Mouse (Mus musculus): Measurements from ENCODE around the gene Vwce. TPM values are rescaled to one million over a fixed set of nuclear protein-coding genes. Genes with fewer than 3 reads are reported as not detected.
A peak's percentile ranks its signal among the peaks of the same experiment; 100 is the strongest.

Vwce gene
- polyA plus RNA-seq, 1 experiment from 2014 or later, result 1.7 TPM

GRCm38 (mm10) chr19:10648156-10648555 lies 14.1 kb downstream of the Vwce start:
- Histone ChIP-seq H3K27me3 (replicated peaks) (no peaks in the 10 kb centered on the region), H3K4me2 (no peak overlapping the region), H3K9ac (replicated peaks) (no peak overlapping the region), H3K27ac (replicated peaks) (no peak overlapping the region), H3K4me1 (no peaks in the 10 kb centered on the region), H3K4me3 (replicated peaks) (no peak overlapping the region), H3K36me3 (no peaks in the 10 kb centered on the region), H3K9me3 (replicated peaks) (no peaks in the 10 kb centered on the region)
- WGBS, result 81% methylated on average over 8 of the region's 8 CpGs
- ATAC-seq (ENCODE audit: low FRiP score), result no peak

GRCm38 (mm10) chr19:10656058-10656457 lies 22.0 kb downstream of the Vwce start:
- WGBS, result 38% methylated on average over 3 of the region's 3 CpGs
- no peak for ATAC-seq (ENCODE audit: low FRiP score)

GRCm38 (mm10) chr19:10657742-10658141 lies 23.7 kb downstream of the Vwce start:
- Histone ChIP-seq H3K9ac (replicated peaks) (no peak overlapping the region), H3K36me3 (no peaks in the 10 kb centered on the region), H3K9me3 (replicated peaks) (no peaks in the 10 kb centered on the region), H3K27me3 (replicated peaks) (no peaks in the 10 kb centered on the region), H3K4me2 (no peak overlapping the region), H3K4me1 (no peaks in the 10 kb centered on the region), H3K27ac (replicated peaks) (no peak overlapping the region), H3K4me3 (replicated peaks) (no peak overlapping the region)
- 86% methylated on average over 5 of the region's 5 CpGs for WGBS
- ATAC-seq (ENCODE audit: low FRiP score), result no peak

More at GRCm38 (mm10) chr19:10656058-10656457, 22.0 kb downstream of the Vwce start:
- H3K4me2 ChIP-seq, result no peak overlapping the region
- H3K4me3 ChIP-seq (replicated peaks), result no peak overlapping the region
- no peaks in the 10 kb centered on the region for H3K36me3 ChIP-seq
- no peaks in the 10 kb centered on the region for H3K27me3 ChIP-seq (replicated peaks)
- H3K27ac ChIP-seq (replicated peaks), result no peak overlapping the region
- H3K4me1 ChIP-seq, result no peaks in the 10 kb centered on the region
- no peak overlapping the region for H3K9ac ChIP-seq (replicated peaks)
- no peaks in the 10 kb centered on the region for H3K9me3 ChIP-seq (replicated peaks)

- Histone ChIP-seq H3K27ac (replicated peaks) (no peak overlapping the region), H3K9ac (replicated peaks) (no peak overlapping the region), H3K27me3 (replicated peaks) (no peaks in the 10 kb centered on the region), H3K4me3 (replicated peaks) (no peak overlapping the region), H3K4me1 (no peaks in the 10 kb centered on the region), H3K4me2 (no peak overlapping the region), H3K36me3 (no peaks in the 10 kb centered on the region), H3K9me3 (replicated peaks) (no peaks in the 10 kb centered on the region)
- 91% methylated on average over 2 of the region's 2 CpGs for WGBS
- ATAC-seq (ENCODE audit: low FRiP score), result no peak
Observed at GRCm38 (mm10) chr19:10658406-10658805, 24.4 kb downstream of the Vwce start.

GRCm38 (mm10) chr19:10661373-10661772 lies 27.4 kb downstream of the Vwce start:
- Histone ChIP-seq H3K9ac (replicated peaks) (no peak overlapping the region), H3K36me3 (no peaks in the 10 kb centered on the region), H3K4me2 (no peak overlapping the region), H3K27me3 (replicated peaks) (no peaks in the 10 kb centered on the region), H3K27ac (replicated peaks) (no peak overlapping the region), H3K9me3 (replicated peaks) (no peaks in the 10 kb centered on the region), H3K4me3 (replicated peaks) (no peak overlapping the region), H3K4me1 (no peaks in the 10 kb centered on the region)
- 81% methylated on average over 5 of the region's 5 CpGs for WGBS
- ATAC-seq (ENCODE audit: low FRiP score), result no peak

- Histone ChIP-seq H3K4me1 (no peaks in the 10 kb centered on the region), H3K4me3 (replicated peaks) (no peak overlapping the region), H3K27ac (replicated peaks) (no peak overlapping the region), H3K9me3 (replicated peaks) (no peaks in the 10 kb centered on the region), H3K4me2 (no peak overlapping the region), H3K9ac (replicated peaks) (no peak overlapping the region), H3K36me3 (no peaks in the 10 kb centered on the region), H3K27me3 (replicated peaks) (no peaks in the 10 kb centered on the region)
- WGBS, result 85% methylated on average over 2 of the region's 2 CpGs
- ATAC-seq (ENCODE audit: low FRiP score), result no peak
Observed at GRCm38 (mm10) chr19:10661919-10662318, 27.9 kb downstream of the Vwce start.

- no peak for ATAC-seq (ENCODE audit: low FRiP score)
- no peaks in the 10 kb centered on the region for H3K36me3 ChIP-seq
- H3K9me3 ChIP-seq (replicated peaks), result no peaks in the 10 kb centered on the region
- no peaks in the 10 kb centered on the region for H3K4me1 ChIP-seq
- H3K9ac ChIP-seq (replicated peaks), result no peak overlapping the region
- no peak overlapping the region for H3K27ac ChIP-seq (replicated peaks)
- H3K4me3 ChIP-seq (replicated peaks), result no peak overlapping the region
- no peaks in the 10 kb centered on the region for H3K27me3 ChIP-seq (replicated peaks)
- H3K4me2 ChIP-seq, result no peak overlapping the region
- 80% methylated on average over 3 of the region's 3 CpGs for WGBS
Observed at GRCm38 (mm10) chr19:10662665-10663064, 28.7 kb downstream of the Vwce start.

GRCm38 (mm10) chr19:10665093-10665492 lies 31.1 kb downstream of the Vwce start:
- Histone ChIP-seq H3K4me2 (no peak overlapping the region), H3K27me3 (replicated peaks) (no peaks in the 10 kb centered on the region), H3K4me3 (replicated peaks) (no peak overlapping the region), H3K27ac (replicated peaks) (no peak overlapping the region), H3K9me3 (replicated peaks) (no peaks in the 10 kb centered on the region), H3K4me1 (no peaks in the 10 kb centered on the region), H3K36me3 (no peaks in the 10 kb centered on the region), H3K9ac (replicated peaks) (no peak overlapping the region)
- WGBS, result 69% methylated on average over 3 of the region's 3 CpGs
- peak; percentile 16; the same call in 1 of the 2 replicates for ATAC-seq (ENCODE audit: low FRiP score)

- Histone ChIP-seq H3K4me3 (replicated peaks) (no peak overlapping the region), H3K36me3 (no peaks in the 10 kb centered on the region), H3K27ac (replicated peaks) (no peak overlapping the region), H3K9ac (replicated peaks) (no peak overlapping the region), H3K4me1 (no peaks in the 10 kb centered on the region), H3K27me3 (replicated peaks) (no peaks in the 10 kb centered on the region), H3K4me2 (no peak overlapping the region), H3K9me3 (replicated peaks) (no peaks in the 10 kb centered on the region)
- peak; percentile 77 for ATAC-seq (ENCODE audit: low FRiP score)
- WGBS, result 12% methylated on average over 2 of the region's 2 CpGs
Observed at GRCm38 (mm10) chr19:10665499-10665898, 31.5 kb downstream of the Vwce start.

- Histone ChIP-seq H3K27me3 (replicated peaks) (no peaks in the 10 kb centered on the region), H3K4me2 (no peak overlapping the region), H3K36me3 (no peaks in the 10 kb centered on the region), H3K4me3 (replicated peaks) (no peak overlapping the region), H3K4me1 (no peaks in the 10 kb centered on the region), H3K9me3 (replicated peaks) (no peaks in the 10 kb centered on the region), H3K27ac (replicated peaks) (no peak overlapping the region), H3K9ac (replicated peaks) (no peak overlapping the region)
- ATAC-seq (ENCODE audit: low FRiP score), result no peak
- 93% methylated on average over 4 of the region's 4 CpGs for WGBS
Observed at GRCm38 (mm10) chr19:10671319-10671718, 37.3 kb downstream of the Vwce start.

- Histone ChIP-seq H3K27me3 (replicated peaks) (no peaks in the 10 kb centered on the region), H3K4me3 (replicated peaks) (no peak overlapping the region), H3K4me1 (no peaks in the 10 kb centered on the region), H3K36me3 (no peaks in the 10 kb centered on the region), H3K27ac (replicated peaks) (no peak overlapping the region), H3K9ac (replicated peaks) (no peak overlapping the region), H3K4me2 (no peak overlapping the region), H3K9me3 (replicated peaks) (no peaks in the 10 kb centered on the region)
- 49% methylated on average over 9 of the region's 9 CpGs for WGBS
- ATAC-seq (ENCODE audit: low FRiP score), result no peak
Observed at GRCm38 (mm10) chr19:10671854-10672417, 37.9 kb downstream of the Vwce start.

GRCm38 (mm10) chr19:10673275-10673674 lies 39.3 kb downstream of the Vwce start:
- no peak overlapping the region for H3K4me2 ChIP-seq
- no peaks in the 10 kb centered on the region for H3K36me3 ChIP-seq
- ATAC-seq (ENCODE audit: low FRiP score), result no peak
- H3K4me1 ChIP-seq, result no peaks in the 10 kb centered on the region
- 43% methylated on average over 1 of the region's 1 CpGs for WGBS
- no peaks in the 10 kb centered on the region for H3K27me3 ChIP-seq (replicated peaks)
- no peak overlapping the region for H3K9ac ChIP-seq (replicated peaks)
- no peak overlapping the region for H3K27ac ChIP-seq (replicated peaks)
- no peaks in the 10 kb centered on the region for H3K9me3 ChIP-seq (replicated peaks)
- H3K4me3 ChIP-seq (replicated peaks), result no peak overlapping the region

- no peaks in the 10 kb centered on the region for H3K9me3 ChIP-seq (replicated peaks)
- H3K27me3 ChIP-seq (replicated peaks), result no peaks in the 10 kb centered on the region
- no peak overlapping the region for H3K4me3 ChIP-seq (replicated peaks)
- H3K9ac ChIP-seq (replicated peaks), result no peak overlapping the region
- H3K36me3 ChIP-seq, result no peaks in the 10 kb centered on the region
- ATAC-seq (ENCODE audit: low FRiP score), result no peak
- 78% methylated on average over 16 of the region's 16 CpGs for WGBS
- peaks cover 5% of the 10 kb centered on the region; the same call in 1 of the 2 replicates for H3K4me1 ChIP-seq
- H3K4me2 ChIP-seq, result no peak overlapping the region
- H3K27ac ChIP-seq (replicated peaks), result no peak overlapping the region
Observed at GRCm38 (mm10) chr19:10676656-10677055, 42.6 kb downstream of the Vwce start.

Measured in neural tube, embryonic 15.5 days (tissue).